Mouse (Mus musculus): ENCODE results near the gene Omt2a.
"Not testable (repeated sequence)": the region's sequence is repeated elsewhere in the genome, so short reads cannot be mapped to it uniquely, and the experiment has no call there.

The Omt2a gene

DNA sequence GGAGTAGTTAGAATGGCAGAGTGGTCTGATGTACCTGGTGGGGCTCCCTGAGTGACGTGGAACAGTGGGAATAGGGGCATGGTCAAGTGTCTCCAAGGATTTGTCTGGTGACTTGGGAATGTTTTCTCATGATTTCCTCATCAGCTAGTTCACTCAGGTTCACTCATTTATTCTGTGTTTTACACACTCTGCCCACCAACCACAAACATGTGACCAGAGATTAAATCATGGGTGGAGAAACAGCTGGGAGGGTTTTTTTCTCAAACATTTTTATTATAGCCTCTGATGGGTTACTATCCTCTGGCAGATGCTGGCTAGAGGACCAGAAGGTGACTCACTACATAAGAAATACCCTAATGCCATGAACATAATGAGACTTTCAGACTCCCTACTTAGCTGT, 16.4 kb downstream of the Omt2a start:
- in situ Hi-C loops (cut with MseI, MboI) = no loop called here

DNA sequence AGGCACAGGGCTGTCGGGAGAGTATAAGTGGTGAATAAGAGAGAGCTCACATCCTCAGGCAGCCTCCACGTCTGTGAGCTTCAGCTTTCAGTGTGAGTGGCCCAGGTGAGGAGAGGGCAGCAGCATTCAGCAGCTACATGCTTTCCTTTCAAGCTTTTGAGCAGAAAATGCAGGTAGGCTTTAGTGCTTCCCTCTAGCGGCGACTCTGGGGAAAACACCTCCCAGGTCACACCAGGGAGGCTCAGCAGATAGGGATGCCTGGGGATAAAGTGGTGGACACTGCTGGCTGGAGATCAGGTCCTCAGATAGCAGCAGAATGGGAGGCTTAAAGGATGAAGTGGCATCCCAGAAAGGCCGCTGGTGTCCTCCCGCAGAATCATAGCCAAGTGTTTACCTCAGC, 18.5 kb downstream of the Omt2a start:
- in situ Hi-C loops (cut with MseI, MboI) = not testable (repeated sequence)

DNA sequence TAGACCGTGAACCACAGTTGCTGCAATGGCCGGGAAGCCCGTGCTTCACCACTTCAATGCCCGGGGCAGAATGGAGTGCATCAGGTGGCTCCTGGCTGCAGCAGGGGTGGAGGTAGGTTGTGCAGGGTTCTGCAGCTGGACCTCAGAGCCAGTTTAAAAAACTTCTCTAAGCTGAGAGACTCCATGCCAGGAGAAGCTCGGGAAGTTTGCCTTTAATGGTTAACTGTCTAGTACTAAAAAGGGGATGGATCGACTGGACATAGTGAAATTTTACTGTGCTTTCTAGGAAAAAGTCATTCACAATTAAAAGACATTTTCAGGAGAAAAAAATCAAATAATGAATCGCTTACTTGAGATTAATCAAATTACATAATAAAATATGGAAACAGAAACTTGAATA, 19.8 kb downstream of the Omt2a start:
- in situ Hi-C loops (cut with MseI, MboI) = not testable (repeated sequence)

- in situ Hi-C loops (cut with MseI, MboI) = not testable (repeated sequence)
These were observed 20.9 kb downstream of the Omt2a start for GRCm38 (mm10) chr9:78293683-78294082.

- in situ Hi-C loops (cut with MseI, MboI) = not testable (repeated sequence)
These were observed 22.1 kb downstream of the Omt2a start for GRCm38 (mm10) chr9:78292462-78292861.

- in situ Hi-C loops (cut with MseI, MboI) = not testable (repeated sequence)
These were observed 24.9 kb downstream of the Omt2a start, which contains the start of gene Gm10639 for GRCm38 (mm10) chr9:78289723-78290122. Gm10639 (plus strand) TSS chr9:78289923.

DNA sequence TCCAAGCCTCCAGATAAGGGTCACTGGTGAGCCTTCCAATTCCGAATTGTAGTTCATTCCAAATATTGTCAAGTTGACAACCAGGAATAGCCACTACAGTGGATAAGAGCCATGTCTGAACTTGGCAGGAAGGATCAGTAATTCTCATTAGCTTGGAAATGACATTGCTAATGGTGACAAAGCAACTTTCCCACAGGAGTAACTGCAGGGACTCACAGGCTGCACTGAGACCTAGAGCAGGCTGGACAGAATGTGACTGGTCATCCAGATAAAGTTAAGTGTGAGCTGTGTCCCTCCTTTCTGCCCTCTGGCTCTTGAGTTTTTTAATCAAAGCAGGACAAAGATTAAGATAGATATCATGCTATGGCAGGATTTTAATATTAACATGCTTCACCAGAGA, 25.5 kb downstream of the Omt2a start:
- in situ Hi-C loops (cut with MseI, MboI) = not testable (repeated sequence)

DNA sequence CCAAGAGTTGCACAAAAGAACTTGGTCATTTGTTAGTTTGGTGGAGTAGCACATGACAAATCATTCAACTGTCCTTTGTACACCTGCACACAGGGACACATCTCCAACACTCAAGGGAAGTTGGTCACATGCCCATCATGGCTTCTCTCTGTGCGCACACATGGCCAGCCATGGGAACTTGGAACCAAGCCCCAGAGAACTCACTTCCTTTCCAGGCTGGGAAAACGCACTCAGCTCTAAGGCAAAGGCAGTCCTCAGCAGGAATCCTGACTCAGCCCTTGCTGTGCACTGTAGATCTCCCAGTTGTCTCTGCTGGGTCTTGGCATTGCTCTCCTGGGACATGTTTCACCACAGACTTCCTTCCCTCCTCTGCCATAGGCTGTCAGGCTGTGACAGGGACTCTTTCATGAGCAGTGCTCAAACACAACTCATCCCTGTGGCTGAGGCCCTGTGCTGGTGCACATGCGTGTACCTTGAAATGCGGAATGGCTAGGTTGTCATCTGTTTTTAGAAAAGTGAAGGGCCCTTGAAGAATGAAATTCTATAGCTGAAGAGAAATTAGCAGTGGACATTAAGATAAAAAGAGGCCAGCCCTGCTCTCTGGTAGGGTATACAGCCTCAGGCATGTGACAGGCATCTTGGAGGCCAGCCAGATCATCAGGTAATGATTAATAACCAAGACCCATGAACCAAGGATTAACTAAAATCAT, 32.4 kb downstream of the Omt2a start:
- in situ Hi-C loops (cut with MseI, MboI) = not testable (repeated sequence)

DNA sequence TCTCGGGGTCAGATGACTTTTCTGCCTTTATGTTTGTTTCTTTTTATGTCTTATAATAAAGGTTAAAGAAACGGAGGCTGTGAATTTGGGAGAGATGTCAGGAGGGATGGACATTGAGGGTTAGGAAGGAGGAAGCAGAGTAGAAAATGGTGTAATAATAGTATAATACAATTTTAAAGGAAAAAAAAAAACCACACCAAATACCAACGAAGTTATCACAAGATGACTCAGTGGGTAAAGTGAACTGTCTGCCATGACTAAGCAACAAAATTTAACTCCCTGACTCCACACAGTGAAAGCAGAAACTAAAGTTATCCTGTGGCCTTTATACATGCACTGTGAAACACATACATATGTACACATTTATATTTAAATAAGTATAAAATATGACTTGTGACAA, 43.7 kb downstream of the Omt2a start:
- in situ Hi-C loops (cut with MseI, MboI) = not testable (repeated sequence)
